Mouse (Mus musculus) CH12.LX (cell line): Measurements from ENCODE around the gene Det1. TPM values are rescaled to one million over a fixed set of nuclear protein-coding genes. Genes with fewer than 3 reads are reported as not detected.
A peak's percentile ranks its signal among the peaks of the same experiment; 100 is the strongest.

Experiments used
- DNase-seq: peaks from one replicate; pipeline ENCODE4 v3.0.0-alpha.2; 2013; ENCODE audit errors: extremely low read depth
- H3K27ac ChIP-seq: 2 replicates; pipeline ENCODE4 v1.5.1; 2012; ENCODE audit warnings: low read depth, mild to moderate bottlenecking, control low read depth, moderate library complexity; ENCODE audit not compliant: insufficient read depth
- H3K27me3 ChIP-seq: replicated peaks from 2 replicates; pipeline ENCODE3; 2012; ENCODE audit warnings: inconsistent platforms
- H3K36me3 ChIP-seq, 2 experiments: replicated peaks in 1 of 2; 2 replicates each; pipeline versions ENCODE3 to v1.6.1; 2012; ENCODE audit warnings: inconsistent platforms in 1 of 2, low read length in 1 of 2, mild to moderate bottlenecking in 1 of 2, mixed read lengths in 1 of 2, moderate library complexity in 1 of 2; ENCODE audit not compliant: control insufficient read depth in 1 of 2, insufficient read depth in 1 of 2
- H3K4me1 ChIP-seq, 2 experiments: 2 replicates each; pipeline ENCODE4 v1.6.1; 2012; ENCODE audit warnings: inconsistent platforms in 1 of 2, moderate library complexity in 1 of 2; ENCODE audit not compliant: insufficient read depth in 2 of 2, control insufficient read depth in 1 of 2
- H3K4me2 ChIP-seq: 2 replicates; pipeline ENCODE4 v1.6.1; 2012; ENCODE audit warnings: low read depth, mild to moderate bottlenecking, control low read depth; ENCODE audit not compliant: poor library complexity, insufficient read depth, severe bottlenecking
- H3K4me3 ChIP-seq, 3 experiments: fragments of 150-350 bp in 1 of 3; sonication (generic) in 1 of 3; replicated peaks in 1 of 3; 2 replicates each; pipeline versions ENCODE3 to v1.5.1; 2011 to 2012; ENCODE audit warnings: low read depth in 2 of 3, low read length in 2 of 3, mild to moderate bottlenecking in 2 of 3, moderate library complexity in 2 of 3, control low read depth in 1 of 3, improper control_type of control experiment in 1 of 3, inconsistent platforms in 1 of 3, mixed read lengths in 1 of 3; ENCODE audit not compliant: poor library complexity in 1 of 3
- H3K79me2 ChIP-seq: replicated peaks from 2 replicates; pipeline ENCODE4 v1.6.1; 2012; ENCODE audit warnings: mild to moderate bottlenecking, moderate library complexity; ENCODE audit not compliant: control insufficient read depth, poor library complexity, insufficient read depth, severe bottlenecking; ENCODE audit errors: extremely low read depth
- H3K9ac ChIP-seq: 2 replicates; pipeline ENCODE4 v1.6.1; 2012; ENCODE audit warnings: low read depth, mild to moderate bottlenecking, control low read depth, moderate library complexity; ENCODE audit not compliant: insufficient read depth
- H3K9me3 ChIP-seq: replicated peaks from 2 replicates; pipeline ENCODE3; 2012; ENCODE audit warnings: low read length, inconsistent platforms, mixed read lengths
- CHD1 ChIP-seq: IDR thresholded peaks from 2 replicates; pipeline ENCODE4 v1.6.1; 2012; ENCODE audit warnings: low read depth, low read length, improper control_type of control experiment, inconsistent platforms
- CHD2 ChIP-seq: IDR thresholded peaks from 2 replicates; pipeline ENCODE4 v1.6.1; 2011; ENCODE audit warnings: low read length, improper control_type of control experiment
- CTCF ChIP-seq, 2 experiments: IDR thresholded peaks in 1 of 2; conservative IDR thresholded peaks in 1 of 2; 2 replicates each; pipeline ENCODE4 v1.5.1; 2011 to 2012; ENCODE audit warnings: low read depth in 2 of 2, low read length in 2 of 2, improper control_type of control experiment in 1 of 2, inconsistent platforms in 1 of 2, mild to moderate bottlenecking in 1 of 2, moderate library complexity in 1 of 2
- ELF1 ChIP-seq: IDR thresholded peaks from 2 replicates; pipeline ENCODE4 v1.6.1; 2014; ENCODE audit warnings: low read depth, mild to moderate bottlenecking, inconsistent platforms, low read length, improper control_type of control experiment
- EP300 ChIP-seq: IDR thresholded peaks from 2 replicates; pipeline ENCODE4 v1.6.1; 2011; ENCODE audit warnings: low read length, improper control_type of control experiment
- ETS1 ChIP-seq: conservative IDR thresholded peaks from 2 replicates; pipeline ENCODE4 v1.6.1; 2012; ENCODE audit warnings: low read depth, mild to moderate bottlenecking, inconsistent platforms, low read length, improper control_type of control experiment, moderate library complexity
- GABPA ChIP-seq: IDR thresholded peaks from 2 replicates; pipeline ENCODE4 v1.6.1; 2012; ENCODE audit warnings: low read depth, low read length, improper control_type of control experiment, inconsistent platforms; ENCODE audit not compliant: insufficient replicate concordance
- IRF4 ChIP-seq: IDR thresholded peaks from 2 replicates; pipeline ENCODE4 v1.6.1; 2014; ENCODE audit warnings: low read depth, mild to moderate bottlenecking, inconsistent platforms, low read length, improper control_type of control experiment
- JUN ChIP-seq: IDR thresholded peaks from 2 replicates; pipeline ENCODE4 v1.6.1; 2011; ENCODE audit warnings: low read depth, mild to moderate bottlenecking, low read length, improper control_type of control experiment, moderate library complexity; ENCODE audit not compliant: insufficient read depth
- JUND ChIP-seq: conservative IDR thresholded peaks from 2 replicates; pipeline ENCODE4 v1.6.1; 2011; ENCODE audit warnings: low read depth, low read length, improper control_type of control experiment
- KAT2A ChIP-seq: IDR thresholded peaks from 2 replicates; pipeline ENCODE4 v1.6.1; 2012; ENCODE audit warnings: low read length, improper control_type of control experiment, inconsistent platforms; ENCODE audit not compliant: insufficient replicate concordance
- MAFK ChIP-seq: IDR thresholded peaks from 2 replicates; pipeline ENCODE4 v1.6.1; 2011; ENCODE audit warnings: low read length, improper control_type of control experiment; ENCODE audit not compliant: insufficient replicate concordance
- MAX ChIP-seq: IDR thresholded peaks from 2 replicates; pipeline ENCODE4 v1.6.1; 2011; ENCODE audit warnings: low read length, improper control_type of control experiment
- MEF2A ChIP-seq: IDR thresholded peaks from 2 replicates; pipeline ENCODE4 v1.6.1; 2014; ENCODE audit warnings: low read depth, mild to moderate bottlenecking, inconsistent platforms, low read length, improper control_type of control experiment, borderline replicate concordance
- MXI1 ChIP-seq: IDR thresholded peaks from 2 replicates; pipeline ENCODE4 v1.6.1; 2011; ENCODE audit warnings: mild to moderate bottlenecking, low read depth, low read length, improper control_type of control experiment
- MYC ChIP-seq: IDR thresholded peaks from 2 replicates; pipeline ENCODE4 v1.6.1; 2011; ENCODE audit warnings: low read depth, mild to moderate bottlenecking, improper control_type of control experiment, low read length
- NELFE ChIP-seq: IDR thresholded peaks from 2 replicates; pipeline ENCODE4 v1.6.1; 2011; ENCODE audit warnings: low read depth, low read length, improper control_type of control experiment
- NRF1 ChIP-seq: IDR thresholded peaks from 2 replicates; pipeline ENCODE4 v1.6.1; 2014; ENCODE audit warnings: low read depth, mild to moderate bottlenecking, inconsistent platforms, low read length, improper control_type of control experiment, moderate library complexity
- POLR2A ChIP-seq: IDR thresholded peaks from 2 replicates; pipeline ENCODE4 v1.6.1; 2011; ENCODE audit warnings: low read depth, mild to moderate bottlenecking, improper control_type of control experiment, low read length
- POLR2AphosphoS2 ChIP-seq: IDR thresholded peaks from 2 replicates; pipeline ENCODE4 v1.6.1; 2011; ENCODE audit warnings: low read depth, low read length, improper control_type of control experiment
- RAD21 ChIP-seq: IDR thresholded peaks from 2 replicates; pipeline ENCODE4 v1.6.1; 2011; ENCODE audit warnings: low read depth, mild to moderate bottlenecking, low read length, improper control_type of control experiment, moderate library complexity
- RCOR1 ChIP-seq: conservative IDR thresholded peaks from 2 replicates; pipeline ENCODE4 v1.6.1; 2012; ENCODE audit warnings: low read depth, mild to moderate bottlenecking, inconsistent platforms, low read length, improper control_type of control experiment
- SIN3A ChIP-seq: IDR thresholded peaks from 2 replicates; pipeline ENCODE4 v1.6.1; 2012; ENCODE audit warnings: low read length, improper control_type of control experiment, inconsistent platforms
- TCF12 ChIP-seq: IDR thresholded peaks from 2 replicates; pipeline ENCODE4 v1.6.1; 2014; ENCODE audit warnings: low read depth, mild to moderate bottlenecking, inconsistent platforms, low read length, improper control_type of control experiment
- UBTF ChIP-seq: IDR thresholded peaks from 2 replicates; pipeline ENCODE4 v1.6.1; 2012; ENCODE audit warnings: low read depth, mild to moderate bottlenecking, inconsistent platforms, low read length, improper control_type of control experiment, moderate library complexity
- USF1 ChIP-seq: IDR thresholded peaks from 2 replicates; pipeline ENCODE4 v1.6.1; 2014; ENCODE audit warnings: low read depth, mild to moderate bottlenecking, inconsistent platforms, low read length, improper control_type of control experiment
- ZC3H11A ChIP-seq: IDR thresholded peaks from 2 replicates; pipeline ENCODE4 v1.6.1; 2012; ENCODE audit warnings: low read depth, mild to moderate bottlenecking, inconsistent platforms, low read length, improper control_type of control experiment
- ZKSCAN1 ChIP-seq: IDR thresholded peaks from 2 replicates; pipeline ENCODE4 v1.6.1; 2012; ENCODE audit warnings: low read depth, inconsistent platforms, low read length, improper control_type of control experiment, borderline replicate concordance
- ZNF384 ChIP-seq: IDR thresholded peaks from 2 replicates; pipeline ENCODE4 v1.6.1; 2012; ENCODE audit warnings: low read depth, low read length, improper control_type of control experiment, inconsistent platforms
- dilution Hi-C: fragments of 300-500 bp; cut with MboI; formaldehyde crosslinking; loops from 2 replicates; pipeline ENCODE4 v1.14.3; 2020; ENCODE audit warnings: low sequenced_read_pairs; ENCODE audit not compliant: extremely low pct_unique_long_range_greater_than_20kb, extremely low pct_ligation_motif_present
- in situ Hi-C: fragments of 300-500 bp; cut with MboI; formaldehyde crosslinking; loops from 3 replicates; pipeline ENCODE4 v1.14.3; 2019; ENCODE audit warnings: low sequenced_read_pairs, low pct_ligation_motif_present, low pct_unique_long_range_greater_than_20kb, mixed read lengths
- polyA plus RNA-seq: library from polyadenylated mRNA; unstranded; fragments of >175 nt; gene quantifications from 2 replicates; pipeline ENCODE4 v1.2.1, GENCODE M21; 2012; ENCODE audit warnings: low read depth; ENCODE audit not compliant: insufficient read length
- total RNA-seq, 2 experiments: library from RNA; depleted of rRNA; stranded (reverse); fragments of 300-350 nt in 1 of 2; fragments of >200 nt in 1 of 2; gene quantifications; 2 replicates each; pipeline ENCODE4 v1.2.3; 2012 to 2014

The Det1 gene
- total and polyA plus RNA-seq, 3 experiments, result 12.2 to 14.3 (median 12.9) TPM

GRCm38 (mm10) chr7:78782639-78783581, 64.2 kb downstream of the Det1 start, which contains the start of the genes Mrps11 and Mrpl46 (continued):
- TF ChIP-seq RAD21, result no peak
- TF ChIP-seq JUN, result no peak
- TF ChIP-seq MXI1, result peak; percentile 45; the same call in 1 of the 2 replicates
- TF ChIP-seq MAFK, result no peak
- TF ChIP-seq ZKSCAN1, result no peak
- no peak for TF ChIP-seq USF1
- TF ChIP-seq MAX, result peak; percentile 32; the same call in 1 of the 2 replicates
- TF ChIP-seq TCF12, result peak; percentile 49
- peak; percentile 44 for TF ChIP-seq ELF1
- TF ChIP-seq RCOR1, result 0 out of 2 replicates have a peak, but pooled peaks have one; percentile 17
- peak; percentile 74; the same call in 1 of the 2 replicates for TF ChIP-seq NELFE
- TF ChIP-seq ETS1, result no peak
- peak; percentile 82 for TF ChIP-seq POLR2A
- no peak for TF ChIP-seq EP300
- TF ChIP-seq IRF4, result no peak
- peak; percentile 37 for TF ChIP-seq CHD2
- TF ChIP-seq ZNF384, result no peak
- TF ChIP-seq UBTF, result no peak
- peak; percentile 83; the same call in 1 of the 2 replicates for TF ChIP-seq KAT2A
- peak; percentile 43 for TF ChIP-seq NRF1
- no peak for TF ChIP-seq CTCF (conservative IDR thresholded peaks at IDR 0.05 in 1 of 2, IDR thresholded peaks at IDR 0.05 in 1 of 2; ENCODE audit: low read depth in 2 of 2, low read length in 2 of 2)
- TF ChIP-seq GABPA, result no peak; the same call in 1 of the 2 replicates

- DNase-seq, result no peak
- peaks cover 50 to 73% of the 10 kb centered on the region in 2 experiments for H3K36me3 ChIP-seq
Observed at GRCm38 (mm10) chr7:78778741-78779140, 68.3 kb downstream of the Det1 start.

More at GRCm38 (mm10) chr7:78778741-78779140, 68.3 kb downstream of the Det1 start:
- H3K9me3 ChIP-seq, result no peaks in the 10 kb centered on the region
- no peak overlapping the region for H3K9ac ChIP-seq
- TF ChIP-seq MEF2A, result no peak
- TF ChIP-seq RCOR1, result no peak
- no peak for TF ChIP-seq POLR2AphosphoS2
- no peak for TF ChIP-seq ZC3H11A
- no peak for TF ChIP-seq UBTF
- no peak for TF ChIP-seq CHD1
- TF ChIP-seq SIN3A, result no peak
- TF ChIP-seq POLR2A, result no peak
- TF ChIP-seq NRF1, result no peak
- no peak for TF ChIP-seq MXI1
- TF ChIP-seq MYC, result no peak
- TF ChIP-seq JUND, result no peak
- TF ChIP-seq IRF4, result no peak
- TF ChIP-seq ELF1, result no peak
- TF ChIP-seq MAX, result no peak
- no peak for TF ChIP-seq USF1
- H3K4me3 ChIP-seq, result no peak overlapping the region
- in situ Hi-C loops, result loop anchor here (25.0 kb wide), 1 partner anchor 309 kb away; no protein-coding TSS in a partner anchor
- no peaks in the 10 kb centered on the region for H3K27me3 ChIP-seq
- peaks cover 0 to 14% of the 10 kb centered on the region in 2 experiments; a peak in 2 of 4 replicates for H3K4me1 ChIP-seq
- dilution Hi-C loops, result no loop called here
- H3K4me2 ChIP-seq, result no peak overlapping the region
- H3K79me2 ChIP-seq, result peaks cover 23% of the 10 kb centered on the region
- H3K27ac ChIP-seq, result no peak overlapping the region
